Mouse (Mus musculus) gastrocnemius, postnatal 36 days (tissue): Measurements from ENCODE around the gene 1700017D01Rik. TPM values are rescaled to one million over a fixed set of nuclear protein-coding genes. Genes with fewer than 3 reads are reported as not detected.

Source experiments
- DNase-seq, 2 experiments: peaks; one replicate each; pipeline ENCODE4 v3.0.0; 2022
- intact Hi-C: fragments of 180-260 bp; cut with DNase I; formaldehyde crosslinking; loops from one replicate; pipeline ENCODE4 v1.15.1; 2025
- total RNA-seq, 2 experiments: library from RNA; stranded (reverse); gene quantifications; 2 replicates each; pipeline ENCODE4 v1.2.3; 2021

1700017D01Rik gene
- total RNA-seq, 2 experiments from 2014 or later, result not detected

DNA sequence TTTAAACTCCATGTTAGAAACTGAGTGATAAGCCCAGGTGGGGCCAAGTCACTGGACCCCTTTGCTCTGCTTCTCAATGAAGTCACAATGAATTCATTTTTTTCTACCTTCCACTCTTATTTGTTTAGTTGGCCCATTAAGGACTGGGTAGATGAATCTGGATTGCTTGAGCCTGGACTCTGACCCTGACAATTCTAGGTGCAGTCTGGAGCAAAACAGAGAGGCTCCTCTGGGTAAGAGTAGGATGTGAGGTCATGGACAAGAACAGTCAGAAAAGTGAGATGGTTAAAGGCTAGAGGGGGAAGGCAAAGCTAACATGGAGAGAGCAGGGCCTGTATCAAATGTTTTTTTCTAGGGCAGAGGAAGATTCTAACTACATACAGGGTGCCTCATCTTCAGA, 81.2 kb downstream of the 1700017D01Rik start:
- no peak for DNase-seq
- intact Hi-C loops, result no loop called here

DNA sequence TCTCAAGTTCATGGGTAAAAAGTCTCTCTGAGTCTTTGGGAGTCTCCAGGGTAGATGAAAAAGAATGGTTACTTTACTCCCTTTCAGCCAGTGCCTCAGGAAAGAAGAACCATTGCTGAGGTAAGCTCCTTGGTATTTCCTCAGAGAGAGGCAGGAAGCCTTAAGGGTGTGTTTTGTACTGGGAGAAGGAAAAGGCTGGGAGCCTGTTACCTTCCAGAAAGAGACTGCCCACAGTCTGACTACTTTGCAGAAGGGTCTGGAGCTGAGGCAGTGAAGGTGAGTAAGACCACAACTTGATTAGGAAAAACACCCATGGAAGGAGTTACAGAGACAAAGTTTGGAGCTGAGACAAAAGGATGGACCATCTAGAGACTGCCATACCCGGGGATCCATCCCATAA, 82.2 kb downstream of the 1700017D01Rik start:
- intact Hi-C loops, result no loop called here
- DNase-seq, result no peak

DNA sequence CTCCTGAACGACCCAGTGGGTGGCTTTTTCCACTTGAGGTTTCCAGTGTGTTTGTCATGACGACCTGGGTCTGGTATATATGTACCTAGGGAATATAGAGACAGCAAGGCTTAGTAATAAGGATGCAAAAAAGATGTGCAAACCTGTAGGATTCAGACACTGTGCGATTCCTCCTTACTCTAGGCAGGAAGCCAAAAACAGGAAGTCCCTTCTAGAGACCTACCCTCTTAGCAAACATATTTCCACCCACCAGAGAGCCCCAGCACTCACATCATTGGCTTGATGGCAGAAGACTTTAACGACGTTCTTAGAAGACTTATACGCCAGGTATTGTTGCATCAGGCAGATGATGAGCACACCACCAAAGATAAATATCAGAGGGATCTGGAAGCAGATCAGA, 82.7 kb downstream of the 1700017D01Rik start:
- no peak for DNase-seq
- intact Hi-C loops, result no loop called here

Other genes starting within 250 kb of the 1700017D01Rik start
- gene Tmem109, start 248.9 kb downstream of the 1700017D01Rik start, total RNA-seq, result 100 to 1,000 TPM; 218 to 234 TPM
- gene Prpf19, start 235.6 kb downstream of the 1700017D01Rik start, total RNA-seq, result 100 to 1,000 TPM; 140 to 166 TPM
- not detected for gene Zp1, start 210.2 kb downstream of the 1700017D01Rik start, total RNA-seq
- not detected for gene Ptgdr2, start 193.7 kb downstream of the 1700017D01Rik start, total RNA-seq
- 10 to 100 TPM; 14.7 to 15.2 TPM for gene Ccdc86, start 181.6 kb downstream of the 1700017D01Rik start, total RNA-seq
- not detected for gene Ms4a10, start 156.2 kb downstream of the 1700017D01Rik start, total RNA-seq
- not detected for gene Ms4a15, start 137.6 kb downstream of the 1700017D01Rik start, total RNA-seq
- gene Ms4a18, start 112.8 kb downstream of the 1700017D01Rik start, total RNA-seq, result not detected
- gene Ms4a8a, start 49.8 kb downstream of the 1700017D01Rik start, total RNA-seq, result under 1 TPM; 0.48 to 0.54 TPM
- not detected for gene 1700025F22Rik, start 34.4 kb upstream of the 1700017D01Rik start, total RNA-seq
- gene Ms4a13, start 65.9 kb upstream of the 1700017D01Rik start, total RNA-seq, result not detected
- gene Ms4a12, start 101.6 kb upstream of the 1700017D01Rik start, total RNA-seq, result not detected
- not detected for gene Ms4a1, start 135.4 kb upstream of the 1700017D01Rik start, total RNA-seq
- not detected for gene Ms4a5, start 153.0 kb upstream of the 1700017D01Rik start, total RNA-seq
- gene Ms4a14, start 183.6 kb upstream of the 1700017D01Rik start, total RNA-seq, result under 1 TPM in 1 of 2 experiments, not detected in 1; 0.05 TPM
- gene Ms4a7, start 205.3 kb upstream of the 1700017D01Rik start, total RNA-seq, result under 1 TPM; 0.25 to 0.33 TPM
- 1 to 10 TPM; 2.0 to 3.5 TPM for gene Ms4a4a, start 244.6 kb upstream of the 1700017D01Rik start, total RNA-seq